Mouse (Mus musculus): Measurements from ENCODE around the gene Aldh3b1. TPM values are rescaled to one million over a fixed set of nuclear protein-coding genes. Genes with fewer than 3 reads are reported as not detected.
"Not testable (repeated sequence)": the region's sequence is repeated elsewhere in the genome, so short reads cannot be mapped to it uniquely, and the experiment has no call there.

Aldh3b1 gene
- polyA plus RNA-seq (2014; fragmentation: Nextera tagmentation; extraction: Ambion mirVana): 1.9 and 2.3 TPM in 2 replicates

- Histone ChIP-seq H3K4me2 (ENCODE audit: low read length) (no peak within 1 kb of the TSS; the same call in 1 of the 2 replicates), H3K4me3 (ENCODE audit: low read depth, low read length) (no peak within 1 kb of the TSS), H3K9ac (ENCODE audit: low read length) (0 out of 2 replicates have a peak within 1 kb of the TSS, but pooled peaks have one; percentile 16), H3K9me3 (ENCODE audit: control insufficient read depth, low read length) (no peaks in the 10 kb centered on the region), H3K27me3 (replicated peaks; ENCODE audit: control insufficient read depth, insufficient read depth, low read length) (no peaks in the 10 kb centered on the region), H3K4me1 (replicated peaks; ENCODE audit: control insufficient read depth, insufficient read depth, low read length) (peaks cover 10% of the 10 kb centered on the region), H3K36me3 (ENCODE audit: control insufficient read depth, insufficient read depth, low read length) (no peaks in the 10 kb centered on the region), H3K27ac (ENCODE audit: low read depth) (peak within 1 kb of the TSS; percentile 59)
- 49% methylated on average over 12 of the region's 12 CpGs for WGBS
- ATAC-seq (replicated peaks; ENCODE audit: low FRiP score, low TSS enrichment, low read depth) (no peak), DNase-seq (ENCODE audit: low spot score) (peak; percentile 68)
Measured at GRCm38 (mm10) chr19:3929211-3929941, at the start of gene Aldh3b1. Aldh3b1 (minus strand) TSS chr19:3929808.

GRCm38 (mm10) chr19:3975866-3976265 lies 46.3 kb upstream of the Aldh3b1 start:
- 0 out of 2 replicates have a peak, but pooled peaks cover 5% of the 10 kb centered on the region for H3K4me1 ChIP-seq (replicated peaks; ENCODE audit: control insufficient read depth, insufficient read depth, low read length)
- H3K4me2 ChIP-seq (ENCODE audit: low read length): no peak overlapping the region
- ATAC-seq (replicated peaks; ENCODE audit: low FRiP score, low TSS enrichment, low read depth): no peak
- no peak overlapping the region for H3K27ac ChIP-seq (ENCODE audit: low read depth)
- DNase-seq (ENCODE audit: low spot score): no peak
- H3K27me3 ChIP-seq (replicated peaks; ENCODE audit: control insufficient read depth, insufficient read depth, low read length): no peaks in the 10 kb centered on the region
- no peak overlapping the region for H3K4me3 ChIP-seq (ENCODE audit: low read depth, low read length)
- WGBS: 67% methylated on average over 2 of the region's 2 CpGs
- H3K36me3 ChIP-seq (ENCODE audit: control insufficient read depth, insufficient read depth, low read length): no peaks in the 10 kb centered on the region
- no peak overlapping the region for H3K9ac ChIP-seq (ENCODE audit: low read length)
- no peaks in the 10 kb centered on the region for H3K9me3 ChIP-seq (ENCODE audit: control insufficient read depth, low read length)

GRCm38 (mm10) chr19:3974608-3975007 lies 45.0 kb upstream of the Aldh3b1 start:
- DNase-seq (ENCODE audit: low spot score); H3K9me3 ChIP-seq (ENCODE audit: control insufficient read depth, low read length); H3K4me2 ChIP-seq (ENCODE audit: low read length); ATAC-seq (replicated peaks; ENCODE audit: low FRiP score, low TSS enrichment, low read depth); H3K9ac ChIP-seq (ENCODE audit: low read length); H3K27ac ChIP-seq (ENCODE audit: low read depth); H3K4me3 ChIP-seq (ENCODE audit: low read depth, low read length); H3K27me3 ChIP-seq (replicated peaks; ENCODE audit: control insufficient read depth, insufficient read depth, low read length); H3K36me3 ChIP-seq (ENCODE audit: control insufficient read depth, insufficient read depth, low read length): not testable (repeated sequence)
- 0 out of 2 replicates have a peak, but pooled peaks cover 12% of the 10 kb centered on the region for H3K4me1 ChIP-seq (replicated peaks; ENCODE audit: control insufficient read depth, insufficient read depth, low read length)
- WGBS: 89% methylated on average over 6 of the region's 6 CpGs

- Histone ChIP-seq H3K4me3 (ENCODE audit: low read depth, low read length) (no peak within 1 kb of the TSS), H3K9ac (ENCODE audit: low read length) (no peak within 1 kb of the TSS), H3K4me1 (replicated peaks; ENCODE audit: control insufficient read depth, insufficient read depth, low read length) (0 out of 2 replicates have a peak, but pooled peaks cover 13% of the 10 kb centered on the region), H3K36me3 (ENCODE audit: control insufficient read depth, insufficient read depth, low read length) (no peaks in the 10 kb centered on the region), H3K4me2 (ENCODE audit: low read length) (no peak within 1 kb of the TSS), H3K27ac (ENCODE audit: low read depth) (no peak within 1 kb of the TSS), H3K27me3 (replicated peaks; ENCODE audit: control insufficient read depth, insufficient read depth, low read length) (no peaks in the 10 kb centered on the region), H3K9me3 (ENCODE audit: control insufficient read depth, low read length) (no peaks in the 10 kb centered on the region)
- DNase-seq (ENCODE audit: low spot score) (no peak), ATAC-seq (replicated peaks; ENCODE audit: low FRiP score, low TSS enrichment, low read depth) (peak; percentile 64; the same call in 1 of the 2 replicates)
- WGBS: 20% methylated on average over 9 of the region's 9 CpGs
Measured at GRCm38 (mm10) chr19:3972229-3972628, 42.6 kb upstream of the Aldh3b1 start, which contains the start of gene Aldh3b2. Aldh3b2 (plus strand) TSS chr19:3972328.

- DNase-seq (ENCODE audit: low spot score) (no peak), ATAC-seq (replicated peaks; ENCODE audit: low FRiP score, low TSS enrichment, low read depth) (no peak)
- Histone ChIP-seq H3K4me2 (ENCODE audit: low read length) (no peak overlapping the region), H3K9ac (ENCODE audit: low read length) (no peak overlapping the region), H3K36me3 (ENCODE audit: control insufficient read depth, insufficient read depth, low read length) (no peaks in the 10 kb centered on the region), H3K9me3 (ENCODE audit: control insufficient read depth, low read length) (no peaks in the 10 kb centered on the region), H3K27me3 (replicated peaks; ENCODE audit: control insufficient read depth, insufficient read depth, low read length) (no peaks in the 10 kb centered on the region), H3K4me1 (replicated peaks; ENCODE audit: control insufficient read depth, insufficient read depth, low read length) (0 out of 2 replicates have a peak, but pooled peaks cover 7% of the 10 kb centered on the region), H3K27ac (ENCODE audit: low read depth) (no peak overlapping the region), H3K4me3 (ENCODE audit: low read depth, low read length) (no peak overlapping the region)
- WGBS: 55% methylated on average over 3 of the region's 3 CpGs
Measured at GRCm38 (mm10) chr19:3967258-3967657, 37.6 kb upstream of the Aldh3b1 start.

GRCm38 (mm10) chr19:3966330-3967075 lies 36.9 kb upstream of the Aldh3b1 start:
- no peak overlapping the region for H3K4me3 ChIP-seq (ENCODE audit: low read depth, low read length)

GRCm38 (mm10) chr19:3964030-3964429 lies 34.4 kb upstream of the Aldh3b1 start:
- Histone ChIP-seq H3K27me3 (replicated peaks; ENCODE audit: control insufficient read depth, insufficient read depth, low read length) (no peaks in the 10 kb centered on the region), H3K4me3 (ENCODE audit: low read depth, low read length) (no peak overlapping the region), H3K4me1 (replicated peaks; ENCODE audit: control insufficient read depth, insufficient read depth, low read length) (no peaks in the 10 kb centered on the region), H3K9ac (ENCODE audit: low read length) (no peak overlapping the region), H3K9me3 (ENCODE audit: control insufficient read depth, low read length) (no peaks in the 10 kb centered on the region), H3K27ac (ENCODE audit: low read depth) (no peak overlapping the region), H3K4me2 (ENCODE audit: low read length) (no peak overlapping the region), H3K36me3 (ENCODE audit: control insufficient read depth, insufficient read depth, low read length) (no peaks in the 10 kb centered on the region)
- no peak for DNase-seq (ENCODE audit: low spot score)
- WGBS: 76% methylated on average over 4 of the region's 4 CpGs
- no peak for ATAC-seq (replicated peaks; ENCODE audit: low FRiP score, low TSS enrichment, low read depth)

More at GRCm38 (mm10) chr19:3966330-3967075, 36.9 kb upstream of the Aldh3b1 start:
- Histone ChIP-seq H3K4me2 (ENCODE audit: low read length) (no peak overlapping the region), H3K27ac (ENCODE audit: low read depth) (no peak overlapping the region), H3K9me3 (ENCODE audit: control insufficient read depth, low read length) (no peaks in the 10 kb centered on the region), H3K27me3 (replicated peaks; ENCODE audit: control insufficient read depth, insufficient read depth, low read length) (no peaks in the 10 kb centered on the region), H3K9ac (ENCODE audit: low read length) (no peak overlapping the region), H3K4me1 (replicated peaks; ENCODE audit: control insufficient read depth, insufficient read depth, low read length) (0 out of 2 replicates have a peak, but pooled peaks cover 7% of the 10 kb centered on the region), H3K36me3 (ENCODE audit: control insufficient read depth, insufficient read depth, low read length) (no peaks in the 10 kb centered on the region)
- WGBS: 72% methylated on average over 11 of the region's 11 CpGs
- ATAC-seq (replicated peaks; ENCODE audit: low FRiP score, low TSS enrichment, low read depth) (no peak), DNase-seq (ENCODE audit: low spot score) (no peak)

- H3K9me3 ChIP-seq (ENCODE audit: control insufficient read depth, low read length): no peaks in the 10 kb centered on the region
- H3K9ac ChIP-seq (ENCODE audit: low read length): no peak overlapping the region
- DNase-seq (ENCODE audit: low spot score) (no peak), ATAC-seq (replicated peaks; ENCODE audit: low FRiP score, low TSS enrichment, low read depth) (no peak)
- 16% methylated on average over 2 of the region's 2 CpGs for WGBS
- H3K27ac ChIP-seq (ENCODE audit: low read depth): no peak overlapping the region
- no peak overlapping the region for H3K4me3 ChIP-seq (ENCODE audit: low read depth, low read length)
- H3K27me3 ChIP-seq (replicated peaks; ENCODE audit: control insufficient read depth, insufficient read depth, low read length): no peaks in the 10 kb centered on the region
- H3K36me3 ChIP-seq (ENCODE audit: control insufficient read depth, insufficient read depth, low read length): no peaks in the 10 kb centered on the region
- H3K4me1 ChIP-seq (replicated peaks; ENCODE audit: control insufficient read depth, insufficient read depth, low read length): no peaks in the 10 kb centered on the region
- no peak overlapping the region for H3K4me2 ChIP-seq (ENCODE audit: low read length)
Measured at GRCm38 (mm10) chr19:3962469-3962868, 32.9 kb upstream of the Aldh3b1 start.
